Mouse (Mus musculus) spleen, adult 2 months (tissue): Measurements from ENCODE around the gene Nav2.

ENCODE experiments used
- CTCF ChIP-seq: fragments of 200-500 bp; IDR thresholded peaks from 2 replicates; pipeline ENCODE4 v1.5.1; 2011; ENCODE audit warnings: mild to moderate bottlenecking, inconsistent platforms; ENCODE audit not compliant: insufficient read depth, insufficient read length, insufficient replicate concordance; ENCODE audit errors: extremely low read depth
- POLR2A ChIP-seq: fragments of 200-500 bp; IDR thresholded peaks from 2 replicates; pipeline ENCODE4 v1.6.1; 2011; ENCODE audit warnings: low read depth, low read length, inconsistent platforms

- TF ChIP-seq POLR2A (no peak), CTCF (no peak)
These were observed 586.1 kb downstream of the Nav2 start for GRCm38 (mm10) chr7:49494654-49495053.
